Mouse (Mus musculus) intestine, postnatal 0 days (tissue): ENCODE data around the gene Cyp8b1. TPM values are rescaled to one million over a fixed set of nuclear protein-coding genes. Genes with fewer than 3 reads are reported as not detected.

Source experiments
- ATAC-seq: fragments of 200-750 bp; cut with Nextera tagmentation; 2 replicates; pipeline ENCODE4 v1.8.0; 2017; ENCODE audit warnings: mild to moderate bottlenecking, moderate TSS enrichment, moderate library complexity
- H3K27ac ChIP-seq: fragments of 300-500 bp; sonication (generic); 2 replicates; pipeline ENCODE4 v1.5.1; 2014; ENCODE audit warnings: mild to moderate bottlenecking, low read depth, low read length, moderate library complexity
- H3K27me3 ChIP-seq: fragments of 300-500 bp; sonication (generic); replicated peaks from 2 replicates; pipeline ENCODE4 v1.6.1; 2014; ENCODE audit warnings: low read length, mixed read lengths; ENCODE audit not compliant: control insufficient read depth, insufficient read depth
- H3K36me3 ChIP-seq: fragments of 300-500 bp; sonication (generic); 2 replicates; pipeline ENCODE4 v1.6.1; 2014; ENCODE audit warnings: mild to moderate bottlenecking, moderate library complexity; ENCODE audit not compliant: control insufficient read depth, insufficient read depth
- H3K4me1 ChIP-seq: fragments of 300-500 bp; sonication (generic); replicated peaks from 2 replicates; pipeline ENCODE4 v1.6.1; 2014; ENCODE audit warnings: antibody characterized with exemption, low read length, mixed read lengths; ENCODE audit not compliant: control insufficient read depth, insufficient read depth
- H3K4me2 ChIP-seq: fragments of 300-500 bp; sonication (generic); replicated peaks from 2 replicates; pipeline ENCODE4 v1.6.1; 2014; ENCODE audit warnings: low read depth, mild to moderate bottlenecking, moderate library complexity
- H3K4me3 ChIP-seq: fragments of 300-500 bp; sonication (generic); 2 replicates; pipeline ENCODE4 v1.5.1; 2014; ENCODE audit warnings: low read depth, low read length
- H3K9ac ChIP-seq: fragments of 300-500 bp; sonication (generic); 2 replicates; pipeline ENCODE4 v1.6.1; 2014; ENCODE audit warnings: mild to moderate bottlenecking, low read depth, low read length
- H3K9me3 ChIP-seq: fragments of 300-500 bp; sonication (generic); 2 replicates; pipeline ENCODE4 v1.6.1; 2016; ENCODE audit warnings: mixed run types; ENCODE audit not compliant: control insufficient read depth
- CTCF ChIP-seq: sonication (generic); IDR thresholded peaks from 2 replicates; pipeline ENCODE4 v1.5.1; 2016; ENCODE audit warnings: low read depth, mild to moderate bottlenecking, control low read depth, antibody characterized with exemption, moderate library complexity
- WGBS: fragments of 180-500 bp; shearing (Covaris S2); extraction: QIAGEN DNeasy Blood & Tissue Kit; methylation state at CpG from one replicate; pipeline ENCODE4 v1.1.7; 2014; 5-methylcytosine and 5-hydroxymethylcytosine counted together
- polyA plus RNA-seq: library from polyadenylated mRNA; unstranded; fragments of >200 nt; fragmentation: Nextera tagmentation; extraction: Ambion mirVana; gene quantifications from 2 replicates; pipeline ENCODE4 v1.2.1, GENCODE M21; 2015

Cyp8b1 gene
- 2.1 and 3.3 TPM in 2 replicates for polyA plus RNA-seq

GRCm38 (mm10) chr9:121916102-121916501, at the start of gene Cyp8b1:
Gene Cyp8b1 (minus strand): TSS chr9:121916305.
- no peak within 1 kb of the TSS for H3K27ac ChIP-seq
- no peaks in the 10 kb centered on the region for H3K4me1 ChIP-seq
- H3K9ac ChIP-seq: no peak within 1 kb of the TSS
- WGBS: 45% methylated on average over 8 of the region's 8 CpGs
- H3K4me3 ChIP-seq: no peak within 1 kb of the TSS
- 0 out of 2 replicates have a peak, but pooled peaks cover 3% of the 10 kb centered on the region for H3K27me3 ChIP-seq
- no peaks in the 10 kb centered on the region for H3K36me3 ChIP-seq
- TF ChIP-seq CTCF: peak; percentile 20; the same call in 1 of the 2 replicates
- ATAC-seq: peak; percentile 84
- no peaks in the 10 kb centered on the region for H3K9me3 ChIP-seq
- no peak within 1 kb of the TSS; the same call in 1 of the 2 replicates for H3K4me2 ChIP-seq

- Histone ChIP-seq H3K9ac (no peak overlapping the region), H3K27ac (no peak overlapping the region), H3K4me3 (no peak overlapping the region), H3K9me3 (no peaks in the 10 kb centered on the region), H3K27me3 (no peaks in the 10 kb centered on the region), H3K36me3 (no peaks in the 10 kb centered on the region), H3K4me1 (no peaks in the 10 kb centered on the region), H3K4me2 (no peak overlapping the region)
- TF ChIP-seq CTCF: no peak
- no peak for ATAC-seq
- WGBS: 86% methylated on average over 7 of the region's 7 CpGs
These were observed 48.8 kb upstream of the Cyp8b1 start for GRCm38 (mm10) chr9:121964941-121965340.

DNA sequence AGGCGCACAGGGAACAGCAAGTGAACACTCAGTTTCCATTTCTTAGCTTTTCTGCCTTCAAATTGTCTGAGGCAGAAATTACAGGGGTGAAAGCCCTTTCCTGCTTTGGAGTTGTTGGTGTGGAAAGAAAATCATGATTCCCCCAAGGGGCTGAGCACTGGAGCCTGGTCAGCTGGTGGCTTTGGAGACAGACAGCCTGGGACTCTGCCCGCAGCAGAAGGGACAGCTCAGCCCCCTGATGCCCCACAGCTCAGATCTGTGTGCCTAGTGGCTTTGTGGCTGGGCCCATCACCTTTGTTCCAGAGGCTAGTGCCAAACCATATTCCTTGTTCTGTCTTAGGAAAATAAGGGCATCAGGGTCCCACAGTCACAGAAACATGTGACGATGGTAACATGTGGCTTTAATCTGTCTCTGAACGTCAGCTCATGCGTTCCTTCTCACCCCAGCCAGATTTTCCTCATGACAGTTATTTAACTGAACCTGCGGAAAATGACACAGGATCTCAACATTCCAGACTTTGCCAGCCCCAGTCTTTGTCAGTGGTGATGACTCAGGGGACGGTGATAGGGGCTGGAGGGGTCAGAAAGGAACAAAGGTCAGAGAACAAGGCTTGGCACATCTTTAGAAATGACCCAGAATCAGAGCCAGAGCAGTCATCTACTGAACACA, 44.0 kb upstream of the Cyp8b1 start:
- Histone ChIP-seq H3K36me3 (no peaks in the 10 kb centered on the region), H3K27ac (no peak overlapping the region), H3K4me3 (no peak overlapping the region), H3K9me3 (no peaks in the 10 kb centered on the region), H3K27me3 (no peaks in the 10 kb centered on the region), H3K9ac (no peak overlapping the region), H3K4me2 (no peak overlapping the region), H3K4me1 (no peaks in the 10 kb centered on the region)
- TF ChIP-seq CTCF: no peak
- ATAC-seq: no peak
- 50% methylated on average over 7 of the region's 7 CpGs for WGBS

GRCm38 (mm10) chr9:121952596-121952995, 36.5 kb upstream of the Cyp8b1 start:
- H3K9ac ChIP-seq: no peak overlapping the region
- TF ChIP-seq CTCF: no peak
- no peaks in the 10 kb centered on the region for H3K9me3 ChIP-seq
- no peak overlapping the region for H3K4me3 ChIP-seq
- no peak for ATAC-seq
- no peaks in the 10 kb centered on the region for H3K36me3 ChIP-seq
- H3K4me1 ChIP-seq: peaks cover 5% of the 10 kb centered on the region; the same call in 1 of the 2 replicates
- H3K4me2 ChIP-seq: no peak overlapping the region
- H3K27me3 ChIP-seq: no peaks in the 10 kb centered on the region
- H3K27ac ChIP-seq: no peak overlapping the region
- WGBS: 86% methylated on average over 6 of the region's 6 CpGs

DNA sequence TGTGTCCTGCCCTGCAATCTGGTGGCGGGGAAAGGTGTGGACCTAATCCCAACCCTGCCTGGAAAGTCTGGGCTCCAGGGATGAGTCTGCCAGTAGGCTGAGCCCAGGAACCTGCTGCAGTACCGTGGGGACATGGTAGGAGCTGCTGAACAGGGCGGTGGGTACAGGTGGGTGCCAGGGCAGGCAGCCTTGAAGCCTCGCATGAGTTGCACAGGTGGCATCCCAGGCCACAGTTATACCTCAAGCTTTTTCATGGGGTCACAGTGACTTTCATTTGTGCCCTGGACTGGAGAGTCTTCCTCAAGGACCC, 35.0 kb upstream of the Cyp8b1 start:
- no peak for ATAC-seq
- H3K27ac ChIP-seq: no peak overlapping the region
- peak overlapping the region; percentile 32 for H3K4me3 ChIP-seq
- no peaks in the 10 kb centered on the region for H3K9me3 ChIP-seq
- 0 out of 2 replicates have a peak overlapping the region, but pooled peaks have one; percentile 18 for H3K9ac ChIP-seq
- no peaks in the 10 kb centered on the region for H3K27me3 ChIP-seq
- H3K4me2 ChIP-seq: peak overlapping the region; percentile 64
- TF ChIP-seq CTCF: peak; percentile 21; the same call in 1 of the 2 replicates
- H3K36me3 ChIP-seq: no peaks in the 10 kb centered on the region
- H3K4me1 ChIP-seq: peaks cover 5% of the 10 kb centered on the region; the same call in 1 of the 2 replicates
- WGBS: 21% methylated on average over 4 of the region's 4 CpGs

DNA sequence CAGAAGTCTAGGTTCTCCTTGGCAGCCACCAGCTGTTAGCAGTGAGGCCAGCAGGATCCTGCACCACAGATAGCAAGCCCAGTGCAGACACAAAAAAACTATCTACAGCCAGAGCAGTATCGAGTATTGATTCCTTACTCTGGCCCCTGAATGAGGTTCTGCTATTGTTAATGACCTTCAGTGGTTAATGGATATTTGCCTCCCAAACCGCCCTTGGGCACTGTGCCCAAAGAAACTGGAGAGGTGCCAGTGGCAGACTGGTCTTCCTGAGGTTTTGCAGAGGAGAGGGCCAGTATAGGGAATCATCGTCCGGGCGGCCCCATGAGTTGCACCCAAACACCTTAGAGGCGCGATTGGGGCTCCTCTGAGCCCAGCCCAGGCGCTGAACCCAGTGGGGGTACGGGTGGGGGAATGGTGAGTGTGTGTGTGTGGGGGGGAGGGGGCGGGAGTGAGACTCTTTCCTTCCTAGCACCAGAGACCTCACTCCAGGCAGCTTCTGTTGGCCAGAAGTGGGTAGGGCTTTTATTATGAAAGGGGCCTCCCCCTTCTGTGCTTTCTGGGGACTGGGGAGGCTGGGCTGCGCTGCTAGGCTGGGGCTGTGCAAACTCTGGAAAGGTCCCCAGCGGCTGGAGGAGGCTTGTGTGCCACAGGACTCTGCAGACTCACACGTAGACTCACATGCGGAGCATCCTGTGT, 34.5 kb upstream of the Cyp8b1 start, which contains the start of gene Fam198a:
Gene Fam198a (plus strand): TSS at position 571 of the 696 bp plus-strand sequence.
- Histone ChIP-seq H3K27me3 (no peaks in the 10 kb centered on the region), H3K27ac (no peak within 1 kb of the TSS; the same call in 1 of the 2 replicates), H3K9me3 (no peaks in the 10 kb centered on the region), H3K9ac (0 out of 2 replicates have a peak within 1 kb of the TSS, but pooled peaks have one; percentile 18), H3K4me2 (peak within 1 kb of the TSS; percentile 64), H3K4me1 (peaks cover 5% of the 10 kb centered on the region; the same call in 1 of the 2 replicates), H3K36me3 (no peaks in the 10 kb centered on the region), H3K4me3 (peak within 1 kb of the TSS; percentile 32)
- no peak for TF ChIP-seq CTCF
- 5% methylated on average over 14 of the region's 14 CpGs for WGBS
- ATAC-seq: peak; percentile 84
